26 mouse cellular contexts compared by ENCODE assay signal in genomic region chr6:108472748-108473147, GRCm38 (mm10).
DNase-seq lines count a peak whose midpoint lies in the region; ATAC-seq and TF ChIP-seq lines count a peak whose summit lies in the region.
"Had no signal": no experiment of that assay in that cellular context is flagged by ENCODE, and none has a peak within 500 bp of the region (broad histone marks: within the 10 kb centered on the region; RNA-seq: fewer than 3 reads in every experiment).

No protein-coding gene starts in this region.

- peak; percentile 80 for ATAC-seq in intestine, embryonic 15.5 days
- peak; percentile 57 for ATAC-seq in megakaryocyte-erythroid progenitor cell, adult 5-6 weeks (replicated peaks; ENCODE audit: low FRiP score, low TSS enrichment, poor library complexity, severe bottlenecking)
- no peak for ATAC-seq in stomach, postnatal 0 days (ENCODE audit: low FRiP score, low TSS enrichment)
- ATAC-seq: activated CD4-positive, CD25-positive, alpha-beta regulatory T cell, adult 4 months; forebrain, embryonic 14.5 days; forebrain, postnatal 0 days; hindbrain, embryonic 16.5 days had no signal

- no peak overlapping the region for H3K4me3 ChIP-seq in MEL (ENCODE audit: control insufficient read depth in 1 of 2, insufficient read depth in 1 of 2, low read depth in 2 of 2, low read length in 2 of 2)
- H3K4me3 ChIP-seq in intestine, embryonic 15.5 days (replicated peaks), result no peak overlapping the region
- H3K4me3 ChIP-seq in stomach, postnatal 0 days (ENCODE audit: low read depth, low read length), result no peak overlapping the region
- H3K4me3 ChIP-seq: embryonic facial prominence, embryonic 12.5 days; embryonic facial prominence, embryonic 15.5 days; gastrocnemius, adult 2 months; hindbrain, embryonic 10.5 days; hindbrain, embryonic 13.5 days had no signal

- no peaks in the 10 kb centered on the region for H3K27me3 ChIP-seq in MEL (ENCODE audit: control insufficient read depth in 1 of 2, insufficient read depth in 2 of 2, low read length in 2 of 2)
- no peaks in the 10 kb centered on the region for H3K27me3 ChIP-seq in intestine, embryonic 15.5 days (replicated peaks)
- H3K27me3 ChIP-seq in stomach, postnatal 0 days (ENCODE audit: control insufficient read depth, insufficient read depth, low read length), result no peaks in the 10 kb centered on the region
- H3K27me3 ChIP-seq: CH12.LX; embryonic facial prominence, embryonic 12.5 days; embryonic facial prominence, embryonic 15.5 days; hindbrain, embryonic 13.5 days had no signal

- H3K9ac ChIP-seq in MEL (ENCODE audit: control insufficient read depth, low read depth, low read length, poor library complexity, severe bottlenecking), result no peak overlapping the region
- no peak overlapping the region for H3K9ac ChIP-seq in intestine, embryonic 15.5 days
- no peak overlapping the region for H3K9ac ChIP-seq in stomach, postnatal 0 days (ENCODE audit: low read length)
- H3K9ac ChIP-seq: embryonic facial prominence, embryonic 12.5 days; embryonic facial prominence, embryonic 15.5 days; forebrain, postnatal 0 days; hindbrain, embryonic 13.5 days had no signal

- no peak for TF ChIP-seq POLR2A in MEL (IDR thresholded peaks at IDR 0.05; ENCODE audit: control insufficient read depth in 1 of 2, insufficient read depth in 1 of 2, low read depth in 1 of 2, low read length in 2 of 2, poor library complexity in 1 of 2)

- no peaks in the 10 kb centered on the region; a peak in 1 of 4 replicates for H3K4me1 ChIP-seq in MEL (ENCODE audit: control insufficient read depth in 1 of 2, insufficient read depth in 2 of 2, low read length in 2 of 2)
- no peaks in the 10 kb centered on the region for H3K4me1 ChIP-seq in intestine, embryonic 15.5 days (replicated peaks)
- no peaks in the 10 kb centered on the region for H3K4me1 ChIP-seq in stomach, postnatal 0 days (replicated peaks; ENCODE audit: control insufficient read depth, insufficient read depth)
- H3K4me1 ChIP-seq: embryonic facial prominence, embryonic 15.5 days had no signal

- H3K36me3 ChIP-seq in MEL (ENCODE audit: control insufficient read depth in 1 of 2, insufficient read depth in 2 of 2, low read length in 2 of 2), result peaks cover 0 to 7% of the 10 kb centered on the region in 2 experiments; a peak in 2 of 4 replicates
- no peaks in the 10 kb centered on the region for H3K36me3 ChIP-seq in intestine, embryonic 15.5 days
- peaks cover 2% of the 10 kb centered on the region; the same call in 1 of the 2 replicates for H3K36me3 ChIP-seq in stomach, postnatal 0 days (ENCODE audit: control insufficient read depth, insufficient read depth, low read length)
- H3K36me3 ChIP-seq: embryonic facial prominence, embryonic 15.5 days; hindbrain, embryonic 13.5 days had no signal

- H3K79me2 ChIP-seq in MEL (ENCODE audit: control insufficient read depth, insufficient read depth, low read length, poor library complexity), result no peaks in the 10 kb centered on the region

- H3K27ac ChIP-seq in MEL (ENCODE audit: control insufficient read depth, low read depth, low read length), result no peak overlapping the region
- no peak overlapping the region for H3K27ac ChIP-seq in intestine, embryonic 15.5 days
- no peak overlapping the region for H3K27ac ChIP-seq in stomach, postnatal 0 days (replicated peaks)
- H3K27ac ChIP-seq: embryonic facial prominence, embryonic 12.5 days; embryonic facial prominence, embryonic 15.5 days; gastrocnemius, adult 2 months; hindbrain, embryonic 10.5 days; hindbrain, embryonic 13.5 days had no signal

- TF ChIP-seq CTCF in MEL (IDR thresholded peaks at IDR 0.05 in 2 of 3, conservative IDR thresholded peaks at IDR 0.05 in 1 of 3; ENCODE audit: control insufficient read depth in 1 of 3, insufficient read depth in 1 of 3, low read depth in 2 of 3, low read length in 3 of 3, poor library complexity in 1 of 3, severe bottlenecking in 1 of 3), result no peak
- no peak for TF ChIP-seq CTCF in stomach, postnatal 0 days (IDR thresholded peaks at IDR 0.05; ENCODE audit: low read depth)

- WGBS in intestine, embryonic 15.5 days, result 75% methylated on average over 3 of the region's 3 CpGs
- 79% methylated on average over 3 of the region's 3 CpGs for WGBS in stomach, postnatal 0 days

- no peak overlapping the region for H3K4me2 ChIP-seq in intestine, embryonic 15.5 days (replicated peaks)
- H3K4me2 ChIP-seq in stomach, postnatal 0 days (replicated peaks; ENCODE audit: low read depth), result no peak overlapping the region
- H3K4me2 ChIP-seq: embryonic facial prominence, embryonic 12.5 days; embryonic facial prominence, embryonic 15.5 days; heart, embryonic 11.5 days; hindbrain, embryonic 13.5 days had no signal

- TF ChIP-seq EP300 in MEL (IDR thresholded peaks at IDR 0.05; ENCODE audit: low read depth in 1 of 2, low read length in 2 of 2), result peak in 1 of 2 experiments; percentile 24; a peak in 1 of 4 replicates
- TF ChIP-seq EP300 in stomach, postnatal 0 days (optimal IDR thresholded peaks at IDR 0.05), result no peak

- no peaks in the 10 kb centered on the region for H3K9me3 ChIP-seq in MEL (replicated peaks; ENCODE audit: insufficient read depth, low read length)
- H3K9me3 ChIP-seq in intestine, embryonic 15.5 days, result no peaks in the 10 kb centered on the region
- H3K9me3 ChIP-seq in stomach, postnatal 0 days (ENCODE audit: control insufficient read depth, low read length), result no peaks in the 10 kb centered on the region
- H3K9me3 ChIP-seq: embryonic facial prominence, embryonic 12.5 days; embryonic facial prominence, embryonic 15.5 days; G1E; hindbrain, embryonic 10.5 days; hindbrain, embryonic 13.5 days had no signal

- TF ChIP-seq RAD21 in MEL (IDR thresholded peaks at IDR 0.05; ENCODE audit: low read depth, low read length), result no peak

- peak; percentile 25 for DNase-seq in adrenal gland, postnatal 10 days
- DNase-seq in adrenal gland, adult 8-10 months, result no peak
- DNase-seq in MEL (ENCODE audit: low read depth, low spot score), result peak; percentile 4
- DNase-seq in stomach, postnatal 0 days (ENCODE audit: low spot score), result no peak
- no peak for DNase-seq in left cerebral cortex, adult 11 months (ENCODE audit: low spot score)
- DNase-seq: B cell, adult 2 months; cerebellum, adult 11-12 months; cerebellum, adult 8-10 months; cerebellum, postnatal 10 days; forebrain, postnatal 0 days; gastrocnemius, adult 2 months; gastrocnemius, postnatal 14 days; heart, adult 11 months; kidney, adult 11 months had no signal

TF ChIP-seq in MEL, 35 proteins besides CTCF, POLR2A, EP300 and RAD21:
- no peak for TF ChIP-seq CHD2 (IDR thresholded peaks at IDR 0.05; ENCODE audit: low read length)
- TF ChIP-seq GATA1 (IDR thresholded peaks at IDR 0.05; ENCODE audit: low read depth, low read length), result peak; percentile 8; the same call in 1 of the 2 replicates

Comparison
In these comparisons a context has a peak if more than half of its experiments do, and no peak if none do; other contexts are left out.
1. DNase-seq: peak in adrenal gland, postnatal 10 days (single experiment) and MEL (single experiment); none in adrenal gland, adult 8-10 months (single experiment), stomach, postnatal 0 days (single experiment) and left cerebral cortex, adult 11 months (single experiment).